Mouse (Mus musculus): ENCODE data around the gene Mtpn.

DNA sequence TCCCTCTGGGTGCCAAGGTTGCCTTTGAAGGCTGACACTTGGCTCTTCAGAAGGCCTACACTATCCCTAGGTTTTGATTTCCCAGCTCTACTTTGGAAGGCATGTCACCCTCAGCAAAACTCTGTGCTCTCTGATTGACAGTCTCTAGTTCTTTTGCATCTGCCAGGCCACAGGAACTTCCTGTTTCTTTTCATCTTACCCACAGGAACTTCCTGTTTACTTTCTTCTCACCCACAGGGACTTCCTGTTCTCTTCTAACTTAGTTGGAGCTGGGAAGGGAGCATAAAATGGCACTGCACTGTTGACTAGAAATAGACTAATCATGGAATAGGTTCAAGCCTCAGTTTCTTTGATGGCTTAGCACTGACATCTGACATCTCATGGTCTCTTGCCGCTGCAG, 77.2 kb downstream of the Mtpn start:
- TF ChIP-seq GATA1 (IDR thresholded peaks at IDR 0.05; ENCODE audit: low read length) (no peak), TAL1 (IDR thresholded peaks at IDR 0.05; ENCODE audit: low read length) (no peak)
